Mouse (Mus musculus) lung, embryonic 14.5 days (tissue): Measurements from ENCODE around the gene Glce. TPM values are rescaled to one million over a fixed set of nuclear protein-coding genes. Genes with fewer than 3 reads are reported as not detected.

Experiments used
- ATAC-seq: fragments of 200-750 bp; cut with Nextera tagmentation; 2 replicates; pipeline ENCODE4 v1.8.0; 2017; ENCODE audit warnings: mild to moderate bottlenecking, moderate TSS enrichment, moderate library complexity; ENCODE audit not compliant: insufficient read depth
- DNase-seq: peaks from one replicate; pipeline ENCODE4 v3.0.0-alpha.2; 2015
- H3K27ac ChIP-seq: fragments of 300-500 bp; sonication (generic); 2 replicates; pipeline ENCODE4 v1.5.1; 2014; ENCODE audit warnings: low read depth, mild to moderate bottlenecking, moderate library complexity
- H3K27me3 ChIP-seq: fragments of 300-500 bp; sonication (generic); 2 replicates; pipeline ENCODE4 v1.6.1; 2014; ENCODE audit warnings: low read length, control low read depth; ENCODE audit not compliant: insufficient read depth
- H3K36me3 ChIP-seq: fragments of 300-500 bp; sonication (generic); 2 replicates; pipeline ENCODE4 v1.6.1; 2014; ENCODE audit warnings: control low read depth; ENCODE audit not compliant: insufficient read depth
- H3K4me1 ChIP-seq: fragments of 300-500 bp; sonication (generic); 2 replicates; pipeline ENCODE4 v1.6.1; 2014; ENCODE audit warnings: antibody characterized with exemption, control low read depth; ENCODE audit not compliant: insufficient read depth
- H3K4me2 ChIP-seq: fragments of 300-500 bp; sonication (generic); 2 replicates; pipeline ENCODE4 v1.6.1; 2014; ENCODE audit warnings: mild to moderate bottlenecking
- H3K4me3 ChIP-seq: fragments of 300-500 bp; sonication (generic); 2 replicates; pipeline ENCODE4 v1.5.1; 2014; ENCODE audit warnings: low read depth, low read length
- H3K9ac ChIP-seq: fragments of 300-500 bp; sonication (generic); 2 replicates; pipeline ENCODE4 v1.6.1; 2014
- H3K9me3 ChIP-seq: fragments of 300-500 bp; sonication (generic); 2 replicates; pipeline ENCODE4 v1.6.1; 2016; ENCODE audit warnings: low read depth, low read length, control low read depth
- CTCF ChIP-seq: IDR thresholded peaks from 2 replicates; pipeline ENCODE4 v1.5.1; 2016; ENCODE audit warnings: antibody characterized with exemption, low read depth
- WGBS: fragments of 180-500 bp; shearing (Covaris S2); extraction: QIAGEN DNeasy Blood & Tissue Kit; methylation state at CpG from one replicate; pipeline ENCODE4 v1.1.7; 2014; 5-methylcytosine and 5-hydroxymethylcytosine counted together
- polyA plus RNA-seq: library from polyadenylated mRNA; unstranded; fragments of >200 nt; fragmentation: Nextera tagmentation; extraction: Ambion mirVana; gene quantifications from 2 replicates; pipeline ENCODE4 v1.2.1, GENCODE M21; 2014

Gene Glce
- polyA plus RNA-seq, 1 experiment from 2014 or later: 25.9 TPM

DNA sequence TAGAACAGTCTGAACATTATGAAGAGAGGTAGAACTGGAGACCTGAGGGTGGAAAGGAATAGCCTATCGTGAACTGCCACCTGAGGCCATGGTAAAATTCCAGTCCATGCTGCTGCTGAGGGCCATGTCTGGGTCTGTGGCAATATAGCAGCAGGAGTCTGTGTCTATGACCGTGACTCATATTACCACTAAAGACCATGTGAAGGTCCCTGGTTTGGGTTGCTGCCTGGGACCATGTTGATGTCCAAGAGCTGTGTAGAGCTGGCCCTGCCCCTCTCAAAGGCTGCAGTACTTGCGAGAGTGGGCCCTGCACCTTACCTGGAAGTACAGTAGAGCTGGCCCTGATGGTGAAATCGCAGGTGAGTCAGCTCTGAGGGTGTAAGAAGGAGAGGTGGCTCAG is 37.6 kb downstream of the Glce start:
- H3K4me3 ChIP-seq: no peak overlapping the region
- DNase-seq (no peak), ATAC-seq (no peak)
- no peaks in the 10 kb centered on the region for H3K36me3 ChIP-seq
- no peaks in the 10 kb centered on the region for H3K4me1 ChIP-seq
- H3K9ac ChIP-seq: no peak overlapping the region
- no peak overlapping the region for H3K4me2 ChIP-seq
- TF ChIP-seq CTCF: no peak
- no peak overlapping the region for H3K27ac ChIP-seq
- H3K9me3 ChIP-seq: no peaks in the 10 kb centered on the region
- no peaks in the 10 kb centered on the region for H3K27me3 ChIP-seq
- 89% methylated on average over 4 of the region's 4 CpGs for WGBS

DNA sequence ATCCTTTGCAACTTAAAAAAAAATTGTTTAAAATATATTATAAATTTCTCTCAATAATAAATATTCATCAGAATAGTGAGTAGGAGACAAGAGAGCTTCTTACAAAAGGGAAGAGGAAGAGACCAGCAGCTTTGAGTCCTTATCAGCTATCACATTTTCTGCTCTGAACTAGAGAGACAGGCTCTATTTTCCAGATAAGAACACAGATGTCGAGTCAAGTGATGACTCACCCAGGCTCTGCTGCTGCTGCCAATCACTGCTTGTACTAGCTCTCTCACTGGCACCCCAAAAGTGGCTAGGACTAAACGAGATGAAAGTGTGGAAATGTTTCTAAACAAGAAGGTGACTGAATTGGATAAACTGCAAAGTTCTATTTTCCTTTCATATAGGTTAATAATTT is 39.5 kb downstream of the Glce start:
- H3K27ac ChIP-seq: no peak overlapping the region
- H3K36me3 ChIP-seq: no peaks in the 10 kb centered on the region
- H3K4me1 ChIP-seq: no peaks in the 10 kb centered on the region
- DNase-seq: no peak
- WGBS: 20% methylated on average over 2 of the region's 2 CpGs
- ATAC-seq: no peak
- no peak overlapping the region for H3K9ac ChIP-seq
- H3K4me2 ChIP-seq: no peak overlapping the region
- H3K9me3 ChIP-seq: no peaks in the 10 kb centered on the region
- no peaks in the 10 kb centered on the region for H3K27me3 ChIP-seq
- no peak overlapping the region for H3K4me3 ChIP-seq
- no peak for TF ChIP-seq CTCF

DNA sequence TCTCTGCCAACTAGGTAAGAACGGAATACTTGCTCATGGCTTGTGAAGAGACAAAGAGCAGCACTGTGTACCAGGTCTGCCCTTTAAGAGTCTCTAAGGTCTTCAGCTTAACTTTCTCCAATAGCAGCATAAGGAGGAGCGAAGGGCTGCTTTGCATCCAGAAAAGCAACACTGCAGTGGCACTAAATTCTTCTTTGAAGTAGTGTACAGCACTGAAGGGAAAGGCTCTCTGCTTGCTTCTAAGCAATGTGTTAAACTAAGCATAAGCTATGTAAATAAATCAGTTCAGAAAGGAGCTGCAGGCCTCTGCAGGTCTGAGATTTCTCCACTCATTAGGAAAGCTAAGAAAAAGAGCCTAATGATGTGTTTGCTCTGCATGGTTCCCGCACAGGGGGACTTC is 40.9 kb downstream of the Glce start:
- no peak overlapping the region for H3K9ac ChIP-seq
- H3K36me3 ChIP-seq: no peaks in the 10 kb centered on the region
- no peaks in the 10 kb centered on the region for H3K9me3 ChIP-seq
- no peak overlapping the region for H3K4me3 ChIP-seq
- no peak for ATAC-seq
- no peaks in the 10 kb centered on the region for H3K27me3 ChIP-seq
- H3K4me1 ChIP-seq: no peaks in the 10 kb centered on the region
- no peak for DNase-seq
- no peak overlapping the region for H3K27ac ChIP-seq
- H3K4me2 ChIP-seq: no peak overlapping the region
- WGBS: 64% methylated on average over 3 of the region's 3 CpGs
- TF ChIP-seq CTCF: no peak

DNA sequence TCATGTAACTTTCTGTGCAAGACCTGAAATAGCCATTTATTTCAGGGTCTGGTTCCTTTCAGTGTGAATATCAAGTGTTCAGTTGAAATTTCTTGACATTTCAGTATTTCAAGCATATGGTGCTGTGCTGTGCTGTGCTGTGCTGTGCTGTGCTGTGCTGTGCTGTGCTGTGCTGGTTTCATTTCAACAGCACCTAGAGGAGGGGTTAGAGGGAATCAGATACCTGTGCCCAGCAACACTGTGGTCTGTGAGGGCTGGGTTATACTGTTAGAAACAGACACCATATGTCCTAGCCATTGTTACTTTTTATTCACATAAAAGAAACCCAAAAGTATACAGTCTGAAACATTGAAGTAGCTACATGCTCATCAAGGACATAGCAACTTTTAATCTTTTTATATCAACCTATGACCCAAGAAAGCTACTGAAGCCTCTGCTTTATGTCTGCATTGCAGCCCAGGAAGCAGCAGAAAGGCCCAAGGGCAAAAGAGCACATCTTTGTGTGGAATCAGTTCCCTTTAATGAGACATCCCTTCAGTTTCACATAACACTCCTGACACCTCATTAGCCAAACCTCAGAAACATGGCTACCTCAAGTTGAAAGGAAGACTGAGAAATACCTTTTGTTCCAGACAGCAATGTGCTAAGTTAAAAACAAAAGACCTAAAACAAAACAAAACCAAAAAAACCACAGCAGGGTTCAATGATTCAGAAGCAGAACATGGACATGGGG is 42.3 kb downstream of the Glce start:
- Histone ChIP-seq H3K27me3 (no peaks in the 10 kb centered on the region), H3K27ac (no peak overlapping the region), H3K4me1 (no peaks in the 10 kb centered on the region), H3K4me2 (no peak overlapping the region), H3K9ac (no peak overlapping the region), H3K4me3 (no peak overlapping the region), H3K9me3 (no peaks in the 10 kb centered on the region), H3K36me3 (no peaks in the 10 kb centered on the region)
- no peak for DNase-seq
- ATAC-seq: no peak
- TF ChIP-seq CTCF: no peak

DNA sequence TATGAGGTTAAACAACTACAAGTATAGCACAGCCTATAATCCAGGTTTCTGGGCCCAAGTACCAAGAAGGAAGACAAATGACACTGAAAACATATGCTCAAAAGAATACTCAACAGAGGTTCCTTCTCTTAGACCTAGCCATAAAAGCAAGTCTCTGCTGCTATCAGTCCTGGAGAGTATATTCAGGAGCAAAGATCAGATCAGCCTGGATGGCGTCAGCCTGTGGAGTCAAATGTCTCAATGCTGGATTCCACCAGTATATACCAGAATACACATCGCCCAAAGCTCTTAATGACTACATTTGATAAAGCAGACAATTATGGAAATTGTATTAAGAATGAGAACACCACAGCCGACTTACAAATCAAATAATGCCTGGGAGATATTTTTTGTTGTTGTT is 60.2 kb downstream of the Glce start:
- Histone ChIP-seq H3K4me1 (no peaks in the 10 kb centered on the region), H3K9ac (no peak overlapping the region), H3K27ac (no peak overlapping the region), H3K27me3 (no peaks in the 10 kb centered on the region), H3K4me2 (no peak overlapping the region), H3K9me3 (no peaks in the 10 kb centered on the region), H3K4me3 (no peak overlapping the region), H3K36me3 (0 out of 2 replicates have a peak, but pooled peaks cover 4% of the 10 kb centered on the region)
- no peak for TF ChIP-seq CTCF
- 92% methylated on average over 3 of the region's 3 CpGs for WGBS
- ATAC-seq (no peak), DNase-seq (no peak)

DNA sequence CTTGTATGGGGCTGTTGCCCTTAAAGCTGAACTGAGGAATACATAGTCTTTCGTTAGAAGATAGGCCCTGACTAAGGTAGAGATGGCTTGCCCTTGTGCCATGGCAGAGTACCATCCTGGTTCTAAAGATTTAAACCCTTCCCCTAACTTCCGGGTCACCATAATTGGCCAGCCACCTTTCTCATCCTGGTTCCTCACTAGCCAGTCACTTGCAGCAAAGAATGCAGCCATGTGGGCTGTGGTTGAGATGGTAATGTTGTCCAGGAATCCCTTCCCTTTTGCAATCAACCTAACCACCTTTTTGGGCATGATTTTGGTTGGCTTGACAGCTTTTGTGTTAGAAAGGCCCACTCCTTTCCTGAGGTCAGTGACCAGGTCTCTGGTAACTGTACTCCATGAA is 62.0 kb downstream of the Glce start:
- Histone ChIP-seq H3K4me2 (no peak overlapping the region), H3K9ac (no peak overlapping the region), H3K9me3 (no peaks in the 10 kb centered on the region), H3K36me3 (0 out of 2 replicates have a peak, but pooled peaks cover 4% of the 10 kb centered on the region), H3K27me3 (no peaks in the 10 kb centered on the region), H3K27ac (no peak overlapping the region), H3K4me3 (no peak overlapping the region), H3K4me1 (no peaks in the 10 kb centered on the region)
- TF ChIP-seq CTCF: no peak
- 89% methylated on average over 2 of the region's 2 CpGs for WGBS
- ATAC-seq (no peak), DNase-seq (no peak)

DNA sequence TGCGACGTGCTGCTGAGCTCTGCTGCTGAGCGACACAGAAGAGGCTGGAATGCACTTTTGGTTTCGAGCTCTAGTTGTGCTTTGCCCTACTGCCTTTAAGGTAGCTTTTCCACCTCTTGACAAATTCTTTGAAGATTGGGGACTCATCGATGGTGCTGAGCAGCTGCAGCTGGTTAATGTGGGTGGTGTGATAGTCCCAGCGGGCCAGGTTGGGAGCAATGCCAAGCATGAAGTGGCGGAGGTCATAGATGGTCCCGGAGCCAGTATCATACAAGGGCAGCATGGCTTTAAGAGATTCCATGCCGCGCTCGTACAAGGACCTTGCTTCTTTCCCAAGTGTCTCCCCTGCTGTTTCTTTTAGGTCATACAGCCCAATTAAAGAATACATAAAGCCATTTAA is 62.5 kb downstream of the Glce start:
- no peaks in the 10 kb centered on the region for H3K4me1 ChIP-seq
- 81% methylated on average over 11 of the region's 11 CpGs for WGBS
- no peak overlapping the region for H3K9ac ChIP-seq
- H3K4me2 ChIP-seq: no peak overlapping the region
- no peak for TF ChIP-seq CTCF
- no peak overlapping the region for H3K4me3 ChIP-seq
- DNase-seq (no peak), ATAC-seq (no peak)
- no peaks in the 10 kb centered on the region for H3K27me3 ChIP-seq
- 0 out of 2 replicates have a peak, but pooled peaks cover 4% of the 10 kb centered on the region for H3K36me3 ChIP-seq
- no peak overlapping the region for H3K27ac ChIP-seq
- no peaks in the 10 kb centered on the region for H3K9me3 ChIP-seq
